In genomic region chr10:61286246-61286645, GRCm38 (mm10) we compare ENCODE assay signal across 11 mouse cellular contexts. TPM values are rescaled to one million over a fixed set of nuclear protein-coding genes. Genes with fewer than 3 reads are reported as not detected.
A peak's percentile ranks its signal among the peaks of the same experiment; 100 is the strongest.
DNase-seq lines count a peak whose midpoint lies in the region; ATAC-seq and TF ChIP-seq lines count a peak whose summit lies in the region.
"Had no signal": no experiment of that assay in that cellular context is flagged by ENCODE, and none has a peak within 500 bp of the region (broad histone marks: within the 10 kb centered on the region; RNA-seq: fewer than 3 reads in every experiment).

No protein-coding gene starts in this region.

- H3K27ac ChIP-seq in midbrain, postnatal 0 days (ENCODE audit: low read depth, low read length), result no peak overlapping the region
- H3K27ac ChIP-seq in midbrain, embryonic 15.5 days, result no peak overlapping the region
- peak overlapping the region; percentile 65 for H3K27ac ChIP-seq in heart, embryonic 15.5 days
- H3K27ac ChIP-seq: intestine, embryonic 15.5 days; midbrain, embryonic 13.5 days had no signal

- H3K4me2 ChIP-seq in midbrain, postnatal 0 days (ENCODE audit: low read depth, low read length, poor library complexity, severe bottlenecking), result no peak overlapping the region
- H3K4me2 ChIP-seq in midbrain, embryonic 15.5 days, result no peak overlapping the region
- 0 out of 2 replicates have a peak overlapping the region, but pooled peaks have one; percentile 6 for H3K4me2 ChIP-seq in heart, embryonic 15.5 days
- H3K4me2 ChIP-seq: intestine, embryonic 15.5 days; midbrain, embryonic 13.5 days had no signal

- no peak overlapping the region for H3K4me3 ChIP-seq in midbrain, postnatal 0 days (ENCODE audit: low read depth, low read length)
- no peak overlapping the region for H3K4me3 ChIP-seq in midbrain, embryonic 15.5 days
- H3K4me3 ChIP-seq in heart, embryonic 15.5 days, result no peak overlapping the region
- H3K4me3 ChIP-seq: intestine, embryonic 15.5 days; midbrain, embryonic 13.5 days had no signal

- 60% methylated on average over 7 of the region's 7 CpGs for WGBS in midbrain, postnatal 0 days
- WGBS in midbrain, embryonic 15.5 days, result 57% methylated on average over 7 of the region's 7 CpGs
- 44% methylated on average over 7 of the region's 7 CpGs for WGBS in heart, embryonic 15.5 days

- no peaks in the 10 kb centered on the region for H3K4me1 ChIP-seq in midbrain, postnatal 0 days (ENCODE audit: insufficient read depth, low read length)
- H3K4me1 ChIP-seq in midbrain, embryonic 15.5 days, result no peaks in the 10 kb centered on the region
- peaks cover 30% of the 10 kb centered on the region for H3K4me1 ChIP-seq in heart, embryonic 15.5 days (replicated peaks)
- H3K4me1 ChIP-seq: intestine, embryonic 15.5 days; midbrain, embryonic 13.5 days had no signal

- ATAC-seq in midbrain, postnatal 0 days (ENCODE audit: low FRiP score), result no peak
- ATAC-seq in midbrain, embryonic 15.5 days (replicated peaks), result no peak
- ATAC-seq in heart, embryonic 15.5 days (replicated peaks; ENCODE audit: insufficient number of reproducible peaks, insufficient read depth, low FRiP score, low read depth), result peak; percentile 45
- ATAC-seq: intestine, embryonic 15.5 days; midbrain, embryonic 13.5 days had no signal

- no peaks in the 10 kb centered on the region for H3K36me3 ChIP-seq in midbrain, postnatal 0 days (ENCODE audit: insufficient read depth, low read length)
- H3K36me3 ChIP-seq in midbrain, embryonic 15.5 days (replicated peaks), result no peaks in the 10 kb centered on the region
- no peaks in the 10 kb centered on the region for H3K36me3 ChIP-seq in heart, embryonic 15.5 days
- H3K36me3 ChIP-seq: intestine, embryonic 15.5 days; midbrain, embryonic 13.5 days had no signal

- intact Hi-C loops in left cerebral cortex, postnatal 25 days (cut with DNase I), result no loop called here

- H3K9ac ChIP-seq in midbrain, postnatal 0 days (replicated peaks; ENCODE audit: low read length, poor library complexity, severe bottlenecking), result no peak overlapping the region
- no peak overlapping the region for H3K9ac ChIP-seq in midbrain, embryonic 15.5 days
- H3K9ac ChIP-seq in heart, embryonic 15.5 days, result no peak overlapping the region
- H3K9ac ChIP-seq: intestine, embryonic 15.5 days; midbrain, embryonic 13.5 days had no signal

- no peaks in the 10 kb centered on the region for H3K27me3 ChIP-seq in midbrain, postnatal 0 days (ENCODE audit: insufficient read depth, low read length)
- H3K27me3 ChIP-seq in midbrain, embryonic 15.5 days (replicated peaks), result no peaks in the 10 kb centered on the region
- H3K27me3 ChIP-seq in heart, embryonic 15.5 days, result no peaks in the 10 kb centered on the region
- H3K27me3 ChIP-seq: intestine, embryonic 15.5 days; midbrain, embryonic 13.5 days had no signal

- no peaks in the 10 kb centered on the region for H3K9me3 ChIP-seq in midbrain, postnatal 0 days (ENCODE audit: low read length)
- no peaks in the 10 kb centered on the region for H3K9me3 ChIP-seq in midbrain, embryonic 15.5 days
- no peaks in the 10 kb centered on the region for H3K9me3 ChIP-seq in heart, embryonic 15.5 days (replicated peaks)
- H3K9me3 ChIP-seq: intestine, embryonic 15.5 days; midbrain, embryonic 13.5 days had no signal

- no peak for TF ChIP-seq CTCF in midbrain, postnatal 0 days (IDR thresholded peaks at IDR 0.05)

- DNase-seq in heart, adult 18-20 months, result peak; percentile 42 to 64
- DNase-seq in heart, adult 8-10 months (ENCODE audit: low spot score), result no peak
- peak; percentile 28 for DNase-seq in midbrain, postnatal 0 days (ENCODE audit: low spot score)
- peak; percentile 37 for DNase-seq in yolk sac, embryonic 10.5 days (ENCODE audit: low spot score)
- DNase-seq in layer of hippocampus, adult 8-10 months (ENCODE audit: low spot score in 2 of 2), result no peak
- DNase-seq in left cerebral cortex, postnatal 25 days (ENCODE audit: low spot score in 2 of 2), result no peak
- DNase-seq: cerebellum, postnatal 14 days had no signal

RNA-seq across cellular contexts. Expression of gene Prf1, which starts 11.4 kb away (rescaled TPM):
- under 1 TPM; 0.40 to 0.59 TPM for total RNA-seq in heart, adult 18-20 months (2021)
- under 1 TPM in 2 of 4 experiments, not detected in 2; 0.16 to 0.23 TPM for total RNA-seq in heart, adult 8-10 months (2022)
- not detected in 2 replicates for total RNA-seq in midbrain, postnatal 0 days (2014; rRNA removed)
- not detected in 2 replicates for polyA plus RNA-seq in midbrain, postnatal 0 days (2015; fragmentation: Nextera tagmentation; extraction: Ambion mirVana)
- polyA plus RNA-seq in midbrain, embryonic 15.5 days (2015; fragmentation: Nextera tagmentation; extraction: Ambion mirVana), result 0.06 TPM in 1 of 2 replicates, not detected in the other
- 0.09 TPM in 1 of 2 replicates, not detected in the other for polyA plus RNA-seq in heart, embryonic 15.5 days (2015; fragmentation: Nextera tagmentation; extraction: Ambion mirVana)
- not detected for total RNA-seq in layer of hippocampus, adult 8-10 months (2022)
- not detected for total RNA-seq in left cerebral cortex, postnatal 25 days (2021)
- polyA plus RNA-seq: intestine, embryonic 15.5 days; midbrain, embryonic 13.5 days had no signal

RNA-seq across cellular contexts. Expression of gene Adamts14, which starts 13.0 kb away (rescaled TPM):
- total RNA-seq in heart, adult 18-20 months (2021), result 1 to 10 TPM in 1 of 2 experiments, under 1 TPM in 1; 0.79 to 1.0 TPM
- 1 to 10 TPM in 2 of 4 experiments, under 1 TPM in 2; 0.69 to 1.3 (median 0.96) TPM for total RNA-seq in heart, adult 8-10 months (2022)
- total RNA-seq in midbrain, postnatal 0 days (2014; rRNA removed), result 1.1 and 1.6 TPM in 2 replicates
- polyA plus RNA-seq in midbrain, postnatal 0 days (2015; fragmentation: Nextera tagmentation; extraction: Ambion mirVana), result 0.27 and 0.31 TPM in 2 replicates
- 0.36 and 0.43 TPM in 2 replicates for polyA plus RNA-seq in midbrain, embryonic 15.5 days (2015; fragmentation: Nextera tagmentation; extraction: Ambion mirVana)
- polyA plus RNA-seq in heart, embryonic 15.5 days (2015; fragmentation: Nextera tagmentation; extraction: Ambion mirVana), result 1.4 and 2.3 TPM in 2 replicates
- 1 to 10 TPM; 1.5 to 2.0 (median 1.8) TPM for total RNA-seq in layer of hippocampus, adult 8-10 months (2022)
- total RNA-seq in left cerebral cortex, postnatal 25 days (2021), result under 1 TPM; 0.21 to 0.32 TPM

Comparison
In these comparisons a context has a peak if more than half of its experiments do, and no peak if none do; other contexts are left out.
1. DNase-seq: peak in heart, adult 18-20 months (2 of 2), midbrain, postnatal 0 days (single experiment) and yolk sac, embryonic 10.5 days (single experiment); none in heart, adult 8-10 months (single experiment), layer of hippocampus, adult 8-10 months (0 of 2) and left cerebral cortex, postnatal 25 days (0 of 2).